Comparison of ENCODE assay signal across 11 mouse cellular contexts in genomic region chr19:45745344-45746152, GRCm38 (mm10). TPM values are rescaled to one million over a fixed set of nuclear protein-coding genes. Genes with fewer than 3 reads are reported as not detected.
DNase-seq lines count a peak whose midpoint lies in the region; ATAC-seq lines count a peak whose summit lies in the region.
"Had no signal": no experiment of that assay in that cellular context is flagged by ENCODE, and none has a peak within 500 bp of the region (broad histone marks: within the 10 kb centered on the region; RNA-seq: fewer than 3 reads in every experiment).

No protein-coding gene starts in this region.

- H3K27ac ChIP-seq in heart, embryonic 10.5 days, result no peak overlapping the region
- no peak overlapping the region for H3K27ac ChIP-seq in lung, embryonic 15.5 days
- no peak overlapping the region for H3K27ac ChIP-seq in embryonic facial prominence, embryonic 15.5 days (replicated peaks)
- no peak overlapping the region for H3K27ac ChIP-seq in liver, embryonic 12.5 days
- H3K27ac ChIP-seq: hindbrain, embryonic 15.5 days had no signal

- peaks cover 65% of the 10 kb centered on the region for H3K4me1 ChIP-seq in heart, embryonic 10.5 days
- H3K4me1 ChIP-seq in lung, embryonic 15.5 days, result peaks cover 53% of the 10 kb centered on the region
- H3K4me1 ChIP-seq in embryonic facial prominence, embryonic 15.5 days, result peaks cover 60% of the 10 kb centered on the region
- H3K4me1 ChIP-seq in liver, embryonic 12.5 days, result peaks cover 68% of the 10 kb centered on the region

- H3K4me3 ChIP-seq in heart, embryonic 10.5 days, result peak overlapping the region; percentile 39
- peak overlapping the region; percentile 5; the same call in 1 of the 2 replicates for H3K4me3 ChIP-seq in lung, embryonic 15.5 days
- peak overlapping the region; percentile 4; the same call in 1 of the 2 replicates for H3K4me3 ChIP-seq in embryonic facial prominence, embryonic 15.5 days (replicated peaks)
- H3K4me3 ChIP-seq in liver, embryonic 12.5 days, result peak overlapping the region; percentile 2; the same call in 1 of the 2 replicates
- H3K4me3 ChIP-seq: hindbrain, embryonic 15.5 days had no signal

- WGBS in heart, embryonic 10.5 days, result 1% methylated on average over 32 of the region's 32 CpGs
- 7% methylated on average over 32 of the region's 32 CpGs for WGBS in lung, embryonic 15.5 days
- 6% methylated on average over 32 of the region's 32 CpGs for WGBS in embryonic facial prominence, embryonic 15.5 days
- WGBS in liver, embryonic 12.5 days (ENCODE audit: insufficient replicate concordance), result 6% methylated on average over 32 of the region's 32 CpGs

- H3K4me2 ChIP-seq in lung, embryonic 15.5 days, result peak overlapping the region; percentile 37
- peak overlapping the region; percentile 8; the same call in 1 of the 2 replicates for H3K4me2 ChIP-seq in embryonic facial prominence, embryonic 15.5 days (replicated peaks)
- peak overlapping the region; percentile 29 for H3K4me2 ChIP-seq in liver, embryonic 12.5 days
- H3K4me2 ChIP-seq: hindbrain, embryonic 15.5 days had no signal

- peaks cover 61% of the 10 kb centered on the region for H3K27me3 ChIP-seq in heart, embryonic 10.5 days (ENCODE audit: insufficient read depth, poor library complexity, severe bottlenecking)
- peaks cover 59% of the 10 kb centered on the region for H3K27me3 ChIP-seq in lung, embryonic 15.5 days
- peaks cover 60% of the 10 kb centered on the region for H3K27me3 ChIP-seq in embryonic facial prominence, embryonic 15.5 days
- H3K27me3 ChIP-seq in liver, embryonic 12.5 days (replicated peaks), result peaks cover 66% of the 10 kb centered on the region

- DNase-seq in heart, embryonic 10.5 days (ENCODE audit: low spot score), result no peak
- DNase-seq in heart, postnatal 14 days, result no peak
- DNase-seq in lung, postnatal 25 days (ENCODE audit: low spot score), result no peak
- no peak for DNase-seq in spleen, postnatal 14 days (ENCODE audit: low spot score in 2 of 2)
- no peak for DNase-seq in spleen, adult 18-20 months

- ATAC-seq in lung, embryonic 15.5 days (ENCODE audit: borderline replicate concordance, extremely low read depth, low FRiP score, low TSS enrichment), result no peak
- ATAC-seq in embryonic facial prominence, embryonic 15.5 days (ENCODE audit: insufficient number of reproducible peaks, low FRiP score, low TSS enrichment, low read depth), result no peak
- ATAC-seq in liver, embryonic 12.5 days, result no peak

- intact Hi-C loops in heart, postnatal 14 days (cut with DNase I), result loop anchor here (1.0 to 5.0 kb wide), 3 partner anchors 88 to 525 kb away; no protein-coding TSS in a partner anchor

- peak overlapping the region; percentile 16; the same call in 1 of the 2 replicates for H3K9ac ChIP-seq in lung, embryonic 15.5 days
- H3K9ac ChIP-seq in embryonic facial prominence, embryonic 15.5 days, result no peak overlapping the region
- H3K9ac ChIP-seq in liver, embryonic 12.5 days, result no peak overlapping the region
- H3K9ac ChIP-seq: hindbrain, embryonic 15.5 days had no signal

- H3K9me3 ChIP-seq in heart, embryonic 10.5 days, result no peaks in the 10 kb centered on the region
- no peaks in the 10 kb centered on the region for H3K9me3 ChIP-seq in lung, embryonic 15.5 days
- H3K9me3 ChIP-seq in embryonic facial prominence, embryonic 15.5 days (replicated peaks), result no peaks in the 10 kb centered on the region
- H3K9me3 ChIP-seq in liver, embryonic 12.5 days (replicated peaks), result no peaks in the 10 kb centered on the region
- H3K9me3 ChIP-seq: hindbrain, embryonic 15.5 days had no signal

- H3K36me3 ChIP-seq in heart, embryonic 10.5 days, result 0 out of 2 replicates have a peak, but pooled peaks cover 2% of the 10 kb centered on the region
- no peaks in the 10 kb centered on the region for H3K36me3 ChIP-seq in lung, embryonic 15.5 days
- no peaks in the 10 kb centered on the region for H3K36me3 ChIP-seq in embryonic facial prominence, embryonic 15.5 days
- H3K36me3 ChIP-seq in liver, embryonic 12.5 days, result peaks cover 13% of the 10 kb centered on the region

RNA-seq across cellular contexts. Expression of gene Fgf8, which starts 2.8 kb away (rescaled TPM):
- 1.9 and 8.8 TPM in 2 replicates for polyA plus RNA-seq in heart, embryonic 10.5 days (2016; fragmentation: Nextera tagmentation; extraction: Ambion mirVana)
- total RNA-seq in heart, postnatal 14 days (2021), result not detected
- not detected in 2 replicates for polyA plus RNA-seq in lung, embryonic 15.5 days (2015; fragmentation: Nextera tagmentation; extraction: Ambion mirVana)
- polyA plus RNA-seq in embryonic facial prominence, embryonic 15.5 days (2015; fragmentation: Nextera tagmentation; extraction: Ambion mirVana), result 0.15 and 0.21 TPM in 2 replicates
- polyA plus RNA-seq in liver, embryonic 12.5 days (2016; fragmentation: Nextera tagmentation; extraction: Ambion mirVana), result not detected in 2 replicates
- total RNA-seq: monocyte, adult 5-6 weeks had no signal
- polyA plus RNA-seq: lung, postnatal 0 days had no signal

RNA-seq across cellular contexts. Expression of gene Npm3, which starts 3.8 kb away (rescaled TPM):
- polyA plus RNA-seq in heart, embryonic 10.5 days (2016; fragmentation: Nextera tagmentation; extraction: Ambion mirVana), result 12.3 and 13.6 TPM in 2 replicates
- 10 to 100 TPM; 13.0 to 18.9 TPM for total RNA-seq in heart, postnatal 14 days (2021)
- 17.0 and 17.2 TPM in 2 replicates for polyA plus RNA-seq in lung, embryonic 15.5 days (2015; fragmentation: Nextera tagmentation; extraction: Ambion mirVana)
- polyA plus RNA-seq in embryonic facial prominence, embryonic 15.5 days (2015; fragmentation: Nextera tagmentation; extraction: Ambion mirVana), result 17.0 and 17.9 TPM in 2 replicates
- 13.7 and 14.8 TPM in 2 replicates for polyA plus RNA-seq in liver, embryonic 12.5 days (2016; fragmentation: Nextera tagmentation; extraction: Ambion mirVana)

RNA-seq across cellular contexts. Expression of gene Mgea5, which starts 38.1 kb away (rescaled TPM):
- polyA plus RNA-seq in heart, embryonic 10.5 days (2016; fragmentation: Nextera tagmentation; extraction: Ambion mirVana), result 39.6 and 52.5 TPM in 2 replicates
- total RNA-seq in heart, postnatal 14 days (2021), result 10 to 100 TPM; 65.7 TPM
- polyA plus RNA-seq in lung, embryonic 15.5 days (2015; fragmentation: Nextera tagmentation; extraction: Ambion mirVana), result 44.7 and 51.9 TPM in 2 replicates
- 53.0 and 55.9 TPM in 2 replicates for polyA plus RNA-seq in embryonic facial prominence, embryonic 15.5 days (2015; fragmentation: Nextera tagmentation; extraction: Ambion mirVana)
- polyA plus RNA-seq in liver, embryonic 12.5 days (2016; fragmentation: Nextera tagmentation; extraction: Ambion mirVana), result 34.8 and 37.9 TPM in 2 replicates
